Mouse (Mus musculus): ENCODE measurements around the gene Gm1330.
"Not testable (repeated sequence)": the region's sequence is repeated elsewhere in the genome, so short reads cannot be mapped to it uniquely, and the experiment has no call there.

Gene Gm1330

DNA sequence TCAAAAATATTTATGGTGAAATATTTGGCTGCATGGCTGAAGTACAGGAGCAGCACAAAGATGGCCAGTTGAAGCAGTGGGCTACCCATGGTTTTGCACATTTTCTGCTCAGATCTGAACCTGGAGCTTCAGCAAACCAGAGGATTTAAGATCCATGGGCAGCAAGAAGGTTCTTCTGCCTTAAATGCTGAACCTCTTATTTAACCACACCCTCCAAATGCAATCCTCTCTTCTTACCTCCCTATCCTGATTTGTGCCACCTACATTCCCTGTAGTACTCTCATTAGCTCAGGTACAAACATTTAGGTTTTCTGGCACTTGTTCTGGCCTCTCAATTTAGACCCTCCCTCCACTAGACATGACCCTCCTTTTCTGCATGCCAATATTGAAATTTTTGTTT, at the start of gene Gm1330:
Gm1330 (minus strand) TSS at position 101 of the 400 bp plus-strand sequence.
- DNase-seq (ENCODE audit: low spot score): no peak

DNA sequence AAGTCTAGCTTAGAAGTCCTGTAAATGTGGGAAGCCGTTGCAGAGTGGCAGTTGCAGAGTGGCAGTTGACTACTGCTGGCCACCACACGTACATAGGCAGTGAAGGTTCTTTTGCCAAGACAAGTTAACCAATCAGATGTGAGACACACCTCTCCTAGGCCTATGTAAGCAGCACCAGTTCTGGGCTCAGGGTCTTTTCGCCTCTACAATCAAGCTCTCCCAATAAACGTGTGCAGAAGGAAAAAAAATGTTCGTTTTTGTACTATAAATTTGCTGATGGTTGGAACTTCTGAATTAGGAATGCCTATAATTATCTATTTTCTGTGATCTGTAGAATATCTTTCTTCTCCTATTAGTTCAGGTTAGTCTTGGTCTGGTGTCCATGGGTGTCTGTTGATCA, 14.1 kb upstream of the Gm1330 start, which contains the start of gene Gm10750:
Gm10750 (minus strand) TSS at position 101 of the 400 bp plus-strand sequence.
- DNase-seq (ENCODE audit: low spot score): not testable (repeated sequence)

DNA sequence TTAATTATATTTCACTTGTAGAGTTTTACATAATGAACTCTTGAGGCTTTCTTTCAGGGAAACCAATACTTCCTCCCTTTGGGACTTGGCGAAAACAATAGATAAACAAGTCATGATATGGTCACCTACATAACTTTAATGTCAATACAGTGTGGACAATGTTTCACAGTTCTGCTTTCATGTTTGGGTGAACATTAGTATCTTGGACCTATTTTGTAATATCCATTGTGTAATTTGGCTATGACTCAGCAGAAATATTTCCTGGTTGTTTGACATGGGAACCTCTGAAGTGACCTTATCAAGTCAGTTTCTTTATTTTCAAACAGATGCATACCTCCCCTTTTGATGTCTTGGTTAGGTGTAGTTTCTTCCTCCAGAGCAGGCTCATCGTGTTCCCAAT, 1.8 kb upstream of the Gm1330 start:
- peak; percentile 41 for DNase-seq (ENCODE audit: low spot score)

DNA sequence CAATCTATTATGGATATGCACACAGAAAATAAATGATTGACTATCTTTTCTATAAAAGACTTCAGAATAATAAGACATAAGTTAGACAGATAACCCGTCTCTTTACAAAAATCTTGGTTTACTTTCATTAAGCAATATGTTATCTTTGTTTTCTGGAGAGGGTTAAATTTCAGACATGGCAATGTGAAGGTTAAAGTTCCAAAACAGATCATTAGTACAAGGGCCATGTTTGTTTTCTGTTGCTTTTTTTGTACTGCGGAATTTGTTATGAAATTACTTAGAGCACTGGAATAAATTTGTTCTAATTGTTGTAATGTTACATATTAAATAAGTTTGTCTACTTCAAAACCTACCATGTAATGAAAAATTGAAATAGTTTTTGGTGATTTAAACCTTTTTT, 7.9 kb downstream of the Gm1330 start:
- no peak for DNase-seq (ENCODE audit: low spot score)
